Mouse (Mus musculus): ENCODE results near the gene Tns1. TPM values are rescaled to one million over a fixed set of nuclear protein-coding genes. Genes with fewer than 3 reads are reported as not detected.

Gene Tns1
- total and polyA plus RNA-seq, 2 experiments from 2014 or later: 11.7 to 28.0 TPM

GRCm38 (mm10) chr1:73940491-73941204 lies 183.6 kb downstream of the Tns1 start:
- DNase-seq (ENCODE audit: low spot score) (no peak), ATAC-seq (no peak)
- Histone ChIP-seq H3K4me1 (ENCODE audit: insufficient read depth, low read length) (peaks cover 23% of the 10 kb centered on the region), H3K36me3 (ENCODE audit: insufficient read depth, low read length) (no peaks in the 10 kb centered on the region), H3K27ac (no peak overlapping the region), H3K27me3 (ENCODE audit: insufficient read depth, low read length) (no peaks in the 10 kb centered on the region), H3K4me3 (ENCODE audit: low read length) (no peak overlapping the region), H3K4me2 (ENCODE audit: low read depth, low read length) (no peak overlapping the region), H3K9ac (replicated peaks; ENCODE audit: low read length) (no peak overlapping the region), H3K9me3 (ENCODE audit: low read length) (no peaks in the 10 kb centered on the region)
- 82% methylated on average over 9 of the region's 9 CpGs for WGBS
- TF ChIP-seq CTCF (IDR thresholded peaks at IDR 0.05; ENCODE audit: low read depth): no peak

GRCm38 (mm10) chr1:73938597-73938996 lies 185.7 kb downstream of the Tns1 start:
- no peaks in the 10 kb centered on the region for H3K27me3 ChIP-seq (ENCODE audit: insufficient read depth, low read length)
- H3K36me3 ChIP-seq (ENCODE audit: insufficient read depth, low read length): no peaks in the 10 kb centered on the region
- peaks cover 18% of the 10 kb centered on the region for H3K4me1 ChIP-seq (ENCODE audit: insufficient read depth, low read length)
- no peak overlapping the region for H3K4me3 ChIP-seq (ENCODE audit: low read length)
- no peak for TF ChIP-seq CTCF (IDR thresholded peaks at IDR 0.05; ENCODE audit: low read depth)
- no peaks in the 10 kb centered on the region for H3K9me3 ChIP-seq (ENCODE audit: low read length)
- no peak overlapping the region for H3K27ac ChIP-seq
- no peak overlapping the region for H3K4me2 ChIP-seq (ENCODE audit: low read depth, low read length)
- WGBS: 67% methylated on average over 10 of the region's 10 CpGs
- H3K9ac ChIP-seq (replicated peaks; ENCODE audit: low read length): no peak overlapping the region
- no peak for DNase-seq (ENCODE audit: low spot score)
- no peak for ATAC-seq

GRCm38 (mm10) chr1:73937805-73938204 lies 186.4 kb downstream of the Tns1 start:
- Histone ChIP-seq H3K36me3 (ENCODE audit: insufficient read depth, low read length) (no peaks in the 10 kb centered on the region), H3K9ac (replicated peaks; ENCODE audit: low read length) (no peak overlapping the region), H3K4me1 (ENCODE audit: insufficient read depth, low read length) (peaks cover 18% of the 10 kb centered on the region), H3K9me3 (ENCODE audit: low read length) (no peaks in the 10 kb centered on the region), H3K4me2 (ENCODE audit: low read depth, low read length) (no peak overlapping the region), H3K27ac (no peak overlapping the region), H3K27me3 (ENCODE audit: insufficient read depth, low read length) (no peaks in the 10 kb centered on the region), H3K4me3 (ENCODE audit: low read length) (no peak overlapping the region)
- no peak for ATAC-seq
- no peak for TF ChIP-seq CTCF (IDR thresholded peaks at IDR 0.05; ENCODE audit: low read depth)
- WGBS: 48% methylated on average over 6 of the region's 6 CpGs
- DNase-seq (ENCODE audit: low spot score): no peak

- Histone ChIP-seq H3K27me3 (ENCODE audit: insufficient read depth, low read length) (no peaks in the 10 kb centered on the region), H3K4me1 (ENCODE audit: insufficient read depth, low read length) (0 out of 2 replicates have a peak, but pooled peaks cover 5% of the 10 kb centered on the region), H3K9ac (replicated peaks; ENCODE audit: low read length) (no peak overlapping the region), H3K4me2 (ENCODE audit: low read depth, low read length) (no peak overlapping the region), H3K9me3 (ENCODE audit: low read length) (no peaks in the 10 kb centered on the region), H3K4me3 (ENCODE audit: low read length) (no peak overlapping the region), H3K27ac (no peak overlapping the region), H3K36me3 (ENCODE audit: insufficient read depth, low read length) (no peaks in the 10 kb centered on the region)
- TF ChIP-seq CTCF (IDR thresholded peaks at IDR 0.05; ENCODE audit: low read depth): no peak
- DNase-seq (ENCODE audit: low spot score) (no peak), ATAC-seq (no peak)
- WGBS: 74% methylated on average over 3 of the region's 3 CpGs
Observed at GRCm38 (mm10) chr1:73936537-73936936, 187.7 kb downstream of the Tns1 start.

- H3K4me1 ChIP-seq (ENCODE audit: insufficient read depth, low read length): 0 out of 2 replicates have a peak, but pooled peaks cover 5% of the 10 kb centered on the region
- no peaks in the 10 kb centered on the region for H3K27me3 ChIP-seq (ENCODE audit: insufficient read depth, low read length)
- ATAC-seq (no peak), DNase-seq (ENCODE audit: low spot score) (no peak)
- H3K9ac ChIP-seq (replicated peaks; ENCODE audit: low read length): no peak overlapping the region
- no peak overlapping the region for H3K4me3 ChIP-seq (ENCODE audit: low read length)
- no peaks in the 10 kb centered on the region for H3K36me3 ChIP-seq (ENCODE audit: insufficient read depth, low read length)
- no peak for TF ChIP-seq CTCF (IDR thresholded peaks at IDR 0.05; ENCODE audit: low read depth)
- WGBS: 66% methylated on average over 4 of the region's 4 CpGs
- H3K4me2 ChIP-seq (ENCODE audit: low read depth, low read length): no peak overlapping the region
- H3K9me3 ChIP-seq (ENCODE audit: low read length): no peaks in the 10 kb centered on the region
- H3K27ac ChIP-seq: no peak overlapping the region
Observed at GRCm38 (mm10) chr1:73935442-73936080, 188.7 kb downstream of the Tns1 start.

DNA sequence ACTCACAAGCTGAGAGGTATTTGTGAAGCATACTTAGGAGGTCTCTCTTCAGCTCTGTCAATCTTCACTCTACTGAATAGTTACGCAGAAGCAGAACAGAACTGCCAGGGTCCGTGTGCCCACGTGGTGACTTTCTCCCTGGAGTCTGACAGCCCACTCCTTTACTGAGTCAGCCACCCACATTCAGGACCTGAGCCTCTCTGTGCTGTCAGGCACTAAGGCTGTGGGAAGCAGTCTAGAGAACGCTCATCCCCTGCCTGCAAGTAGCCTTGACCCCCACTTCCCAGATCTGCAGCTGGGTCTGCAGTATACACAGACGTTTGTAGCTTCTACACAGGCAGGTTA lies 191.1 kb downstream of the Tns1 start:
- Histone ChIP-seq H3K4me3 (ENCODE audit: low read length) (no peak overlapping the region), H3K4me1 (ENCODE audit: insufficient read depth, low read length) (0 out of 2 replicates have a peak, but pooled peaks cover 5% of the 10 kb centered on the region), H3K36me3 (ENCODE audit: insufficient read depth, low read length) (no peaks in the 10 kb centered on the region), H3K4me2 (ENCODE audit: low read depth, low read length) (no peak overlapping the region), H3K9me3 (ENCODE audit: low read length) (no peaks in the 10 kb centered on the region), H3K9ac (replicated peaks; ENCODE audit: low read length) (no peak overlapping the region), H3K27me3 (ENCODE audit: insufficient read depth, low read length) (no peaks in the 10 kb centered on the region), H3K27ac (no peak overlapping the region)
- ATAC-seq: no peak
- TF ChIP-seq CTCF (IDR thresholded peaks at IDR 0.05; ENCODE audit: low read depth): no peak
- WGBS: 49% methylated on average over 5 of the region's 5 CpGs
- no peak for DNase-seq (ENCODE audit: low spot score)
